Mouse (Mus musculus) liver, embryonic 14.5 days (tissue): ENCODE data around the gene Dnajc15. TPM values are rescaled to one million over a fixed set of nuclear protein-coding genes. Genes with fewer than 3 reads are reported as not detected.

ENCODE experiments used
- ATAC-seq: fragments of 200-750 bp; cut with Nextera tagmentation; 2 replicates; pipeline ENCODE4 v1.8.0; 2017; ENCODE audit warnings: moderate number of reproducible peaks, mild to moderate bottlenecking, moderate library complexity; ENCODE audit not compliant: insufficient read depth
- DNase-seq, 3 experiments: peaks; one replicate each; pipeline ENCODE4 v3.0.0-alpha.2; 2012 to 2013; ENCODE audit warnings: low read depth in 3 of 3, low spot score in 3 of 3
- H3K27ac ChIP-seq: fragments of 300-500 bp; sonication (generic); 2 replicates; pipeline ENCODE4 v1.5.1; 2014; ENCODE audit warnings: moderate library complexity, mild to moderate bottlenecking, control low read depth, inconsistent platforms
- H3K27me3 ChIP-seq: fragments of 300-500 bp; sonication (generic); 2 replicates; pipeline ENCODE4 v1.6.1; 2014; ENCODE audit warnings: mild to moderate bottlenecking, low read length, moderate library complexity; ENCODE audit not compliant: control insufficient read depth, insufficient read depth
- H3K36me3 ChIP-seq: fragments of 300-500 bp; sonication (generic); replicated peaks from 2 replicates; pipeline ENCODE4 v1.6.1; 2014; ENCODE audit warnings: low read depth; ENCODE audit not compliant: control insufficient read depth, insufficient read depth
- H3K4me1 ChIP-seq, 2 experiments: fragments of 200-500 bp in 1 of 2; fragments of 300-500 bp in 1 of 2; sonication (generic) in 1 of 2; replicated peaks; 2 replicates each; pipeline ENCODE4 v1.6.1; 2012 to 2014; ENCODE audit warnings: antibody characterized with exemption in 1 of 2, inconsistent platforms in 1 of 2, low read length in 1 of 2; ENCODE audit not compliant: control insufficient read depth in 2 of 2, insufficient read depth in 2 of 2
- H3K4me2 ChIP-seq: fragments of 300-500 bp; sonication (generic); 2 replicates; pipeline ENCODE4 v1.6.1; 2014; ENCODE audit warnings: low read depth, mild to moderate bottlenecking, control low read depth, moderate library complexity
- H3K4me3 ChIP-seq, 2 experiments: fragments of 200-500 bp in 1 of 2; fragments of 300-500 bp in 1 of 2; sonication (generic) in 1 of 2; 2 replicates each; pipeline ENCODE4 v1.5.1; 2012 to 2014; ENCODE audit warnings: low read depth in 2 of 2, low read length in 2 of 2, mild to moderate bottlenecking in 2 of 2, control low read depth in 1 of 2, inconsistent platforms in 1 of 2, moderate library complexity in 1 of 2; ENCODE audit not compliant: insufficient read depth in 1 of 2
- H3K9ac ChIP-seq: fragments of 300-500 bp; sonication (generic); replicated peaks from 2 replicates; pipeline ENCODE4 v1.6.1; 2014; ENCODE audit warnings: mild to moderate bottlenecking, control low read depth, moderate library complexity
- H3K9me3 ChIP-seq: fragments of 300-500 bp; sonication (generic); 2 replicates; pipeline ENCODE4 v1.6.1; 2016; ENCODE audit warnings: low read length, mixed read lengths; ENCODE audit not compliant: control insufficient read depth
- CTCF ChIP-seq: IDR thresholded peaks from 2 replicates; pipeline ENCODE4 v1.5.1; 2016; ENCODE audit warnings: antibody characterized with exemption, low read depth, control low read depth
- EP300 ChIP-seq: IDR thresholded peaks from 2 replicates; pipeline ENCODE4 v1.6.1; 2016; ENCODE audit warnings: antibody characterized with exemption, low read depth
- whole genome bisulfite sequencing: fragments of 180-500 bp; shearing (Covaris S2); extraction: QIAGEN DNeasy Blood & Tissue Kit; methylation state at CpG from one replicate; pipeline ENCODE4 v1.1.7; 2014; ENCODE audit not compliant: insufficient replicate concordance; 5-methylcytosine and 5-hydroxymethylcytosine counted together
- polyA plus RNA-seq, 2 experiments: library from polyadenylated mRNA; depleted of rRNA in 1 of 2; stranded (reverse) in 1 of 2; unstranded in 1 of 2; fragments of >200 nt; fragmentation: Nextera tagmentation in 1 of 2; extraction: Ambion mirVana in 1 of 2; gene quantifications; 2 replicates each; pipeline versions ENCODE4 v1.2.1 to v1.2.3; 2012 to 2014

Gene Dnajc15
- polyA plus RNA-seq, 2 experiments: 7.1 to 59.7 TPM

GRCm38 (mm10) chr14:77905466-77905865 lies 30.5 kb upstream of the Dnajc15 start:
- Histone ChIP-seq H3K36me3 (no peaks in the 10 kb centered on the region), H3K27me3 (no peaks in the 10 kb centered on the region), H3K9ac (no peak overlapping the region), H3K27ac (no peak overlapping the region), H3K4me1 (no peaks in the 10 kb centered on the region), H3K4me3 (no peak overlapping the region), H3K9me3 (no peaks in the 10 kb centered on the region), H3K4me2 (no peak overlapping the region)
- no peak for TF ChIP-seq EP300
- no peak for TF ChIP-seq CTCF
- ATAC-seq (no peak), DNase-seq (no peak)
- WGBS: 62% methylated on average over 5 of the region's 5 CpGs

- Histone ChIP-seq H3K27ac (no peak within 1 kb of the TSS), H3K4me2 (peak within 1 kb of the TSS; percentile 5; the same call in 1 of the 2 replicates), H3K9ac (no peak within 1 kb of the TSS), H3K27me3 (no peaks in the 10 kb centered on the region), H3K36me3 (no peaks in the 10 kb centered on the region), H3K4me3 (peak within 1 kb of the TSS; percentile 11 to 32; a peak in 3 of 4 replicates), H3K4me1 (no peaks in the 10 kb centered on the region), H3K9me3 (no peaks in the 10 kb centered on the region)
- ATAC-seq: no peak
- 15% methylated on average over 15 of the region's 15 CpGs for WGBS
- DNase-seq: no peak
- no peak for TF ChIP-seq EP300
- TF ChIP-seq CTCF: no peak
These were observed 29.3 kb upstream of the Dnajc15 start, which contains the start of gene Epsti1 for GRCm38 (mm10) chr14:77904171-77904762. TSS of gene Epsti1 (plus strand) at chr14:77904239.

- no peaks in the 10 kb centered on the region for H3K4me1 ChIP-seq
- H3K27ac ChIP-seq: no peak overlapping the region
- DNase-seq (no peak), ATAC-seq (no peak)
- H3K36me3 ChIP-seq: no peaks in the 10 kb centered on the region
- H3K4me3 ChIP-seq: no peak overlapping the region
- no peak overlapping the region for H3K4me2 ChIP-seq
- TF ChIP-seq CTCF (no peak), EP300 (no peak)
- no peak overlapping the region for H3K9ac ChIP-seq
- no peaks in the 10 kb centered on the region for H3K9me3 ChIP-seq
- 63% methylated on average over 3 of the region's 3 CpGs for WGBS
- no peaks in the 10 kb centered on the region for H3K27me3 ChIP-seq
These were observed 27.6 kb upstream of the Dnajc15 start for GRCm38 (mm10) chr14:77902541-77902940.

GRCm38 (mm10) chr14:77895951-77896350 lies 21.0 kb upstream of the Dnajc15 start:
- 68% methylated on average over 3 of the region's 3 CpGs for WGBS
- Histone ChIP-seq H3K9ac (no peak overlapping the region), H3K9me3 (no peaks in the 10 kb centered on the region), H3K4me3 (no peak overlapping the region), H3K27me3 (no peaks in the 10 kb centered on the region), H3K4me1 (no peaks in the 10 kb centered on the region), H3K27ac (no peak overlapping the region), H3K4me2 (no peak overlapping the region), H3K36me3 (no peaks in the 10 kb centered on the region)
- no peak for ATAC-seq
- no peak for TF ChIP-seq EP300
- DNase-seq: no peak

GRCm38 (mm10) chr14:77889911-77890310 lies 15.0 kb upstream of the Dnajc15 start:
- TF ChIP-seq CTCF: peak; percentile 64
- TF ChIP-seq EP300: no peak

More at GRCm38 (mm10) chr14:77889911-77890310, 15.0 kb upstream of the Dnajc15 start:
- DNase-seq (no peak), ATAC-seq (no peak)
- H3K9ac ChIP-seq: no peak overlapping the region
- H3K4me1 ChIP-seq: no peaks in the 10 kb centered on the region
- no peak overlapping the region for H3K4me2 ChIP-seq
- H3K4me3 ChIP-seq: no peak overlapping the region
- H3K9me3 ChIP-seq: no peaks in the 10 kb centered on the region
- H3K36me3 ChIP-seq: no peaks in the 10 kb centered on the region
- no peaks in the 10 kb centered on the region for H3K27me3 ChIP-seq
- no peak overlapping the region for H3K27ac ChIP-seq
- WGBS: 64% methylated on average over 7 of the region's 7 CpGs
